Mouse (Mus musculus): ENCODE data around the gene Slc25a22.

Gene Slc25a22

GRCm38 (mm10) chr7:141482531-141483024 lies 44.9 kb upstream of the Slc25a22 start:
- peak overlapping the region; percentile 90 for H3K4me3 ChIP-seq (replicated peaks; ENCODE audit: low read length)
- no peaks in the 10 kb centered on the region for H3K9me3 ChIP-seq (ENCODE audit: low read length)

DNA sequence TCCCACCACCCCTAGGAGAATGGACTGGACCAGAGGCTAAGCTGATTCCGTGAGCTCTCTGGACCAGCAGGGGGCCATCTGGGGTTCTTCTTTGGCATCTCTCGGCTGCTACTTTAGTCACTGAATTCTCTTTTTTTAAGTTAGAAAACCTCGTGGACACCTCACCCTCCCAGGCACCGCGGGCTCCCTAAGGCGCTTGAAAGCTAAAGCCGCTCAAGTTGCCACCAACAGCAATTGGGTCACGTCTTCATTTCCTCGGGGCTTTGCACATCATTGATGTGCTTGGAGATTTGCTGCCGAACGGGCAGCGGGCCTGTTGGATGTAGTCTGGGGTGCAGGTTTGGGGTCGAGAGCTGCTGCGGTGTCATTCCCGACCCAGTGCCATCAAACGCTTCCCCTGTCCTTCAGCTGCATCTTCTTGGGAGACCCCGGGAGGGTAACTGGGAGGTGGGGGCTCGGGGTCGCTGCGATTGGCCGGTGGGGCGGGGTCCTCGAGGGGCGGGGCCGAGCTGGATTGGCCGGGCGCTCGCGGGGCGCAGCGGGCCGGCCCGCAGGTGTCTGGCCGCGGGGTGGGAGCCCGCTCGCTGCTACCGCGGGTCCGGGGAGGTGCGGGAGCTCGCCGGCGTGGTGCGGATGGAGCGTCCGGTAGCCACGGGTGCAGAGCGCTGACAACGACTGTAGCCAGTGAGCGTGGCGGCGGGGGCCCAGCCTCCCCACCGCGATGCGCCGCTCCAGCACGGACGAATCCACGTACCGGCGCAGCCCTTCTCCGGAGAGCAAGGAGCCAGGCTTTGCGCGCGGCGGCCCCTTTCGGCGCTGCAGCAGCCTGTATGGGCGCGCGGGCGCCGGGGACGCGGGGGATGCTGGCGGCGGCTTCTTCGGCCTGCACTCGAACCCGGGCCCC lies 44.1 kb upstream of the Slc25a22 start:
- H3K27me3 ChIP-seq (ENCODE audit: insufficient read depth, low read length) = peaks cover 51% of the 10 kb centered on the region
- no peaks in the 10 kb centered on the region for H3K9me3 ChIP-seq (ENCODE audit: low read length)
- H3K36me3 ChIP-seq (ENCODE audit: insufficient read depth, low read length) = peaks cover 29% of the 10 kb centered on the region
- H3K4me1 ChIP-seq (replicated peaks; ENCODE audit: low read depth, low read length) = peaks cover 46% of the 10 kb centered on the region
- H3K4me3 ChIP-seq (replicated peaks; ENCODE audit: low read length) = peak overlapping the region; percentile 90
- TF ChIP-seq CTCF (conservative IDR thresholded peaks at IDR 0.05; ENCODE audit: low read length) (0 out of 2 replicates have a peak, but pooled peaks have one; percentile 13), NANOG (IDR thresholded peaks at IDR 0.05; ENCODE audit: borderline replicate concordance, low read length) (no peak), POU5F1 (IDR thresholded peaks at IDR 0.05; ENCODE audit: borderline replicate concordance, low read length) (no peak)

More at GRCm38 (mm10) chr7:141482531-141483024, 44.9 kb upstream of the Slc25a22 start:
- Histone ChIP-seq H3K27me3 (ENCODE audit: insufficient read depth, low read length) (peaks cover 47% of the 10 kb centered on the region), H3K4me1 (replicated peaks; ENCODE audit: low read depth, low read length) (peaks cover 38% of the 10 kb centered on the region), H3K36me3 (ENCODE audit: insufficient read depth, low read length) (peaks cover 37% of the 10 kb centered on the region)
- TF ChIP-seq POU5F1 (IDR thresholded peaks at IDR 0.05; ENCODE audit: borderline replicate concordance, low read length) (no peak), CTCF (conservative IDR thresholded peaks at IDR 0.05; ENCODE audit: low read length) (no peak), NANOG (IDR thresholded peaks at IDR 0.05; ENCODE audit: borderline replicate concordance, low read length) (no peak)

GRCm38 (mm10) chr7:141480842-141481497 lies 43.3 kb upstream of the Slc25a22 start:
- Histone ChIP-seq H3K4me3 (replicated peaks; ENCODE audit: low read length) (peak overlapping the region; percentile 90), H3K9me3 (ENCODE audit: low read length) (no peaks in the 10 kb centered on the region), H3K36me3 (ENCODE audit: insufficient read depth, low read length) (peaks cover 21% of the 10 kb centered on the region), H3K4me1 (replicated peaks; ENCODE audit: low read depth, low read length) (peaks cover 54% of the 10 kb centered on the region), H3K27me3 (ENCODE audit: insufficient read depth, low read length) (peaks cover 56% of the 10 kb centered on the region)
- TF ChIP-seq NANOG (IDR thresholded peaks at IDR 0.05; ENCODE audit: borderline replicate concordance, low read length) = no peak
- no peak for TF ChIP-seq POU5F1 (IDR thresholded peaks at IDR 0.05; ENCODE audit: borderline replicate concordance, low read length)
- peak; percentile 97 for TF ChIP-seq CTCF (conservative IDR thresholded peaks at IDR 0.05; ENCODE audit: low read length)

GRCm38 (mm10) chr7:141478270-141478748 lies 40.6 kb upstream of the Slc25a22 start:
- H3K4me3 ChIP-seq (replicated peaks; ENCODE audit: low read length) = no peak overlapping the region
- H3K36me3 ChIP-seq (ENCODE audit: insufficient read depth, low read length) = peaks cover 6% of the 10 kb centered on the region
- H3K9me3 ChIP-seq (ENCODE audit: low read length) = no peaks in the 10 kb centered on the region
- TF ChIP-seq POU5F1 (IDR thresholded peaks at IDR 0.05; ENCODE audit: borderline replicate concordance, low read length) (no peak), CTCF (conservative IDR thresholded peaks at IDR 0.05; ENCODE audit: low read length) (no peak), NANOG (IDR thresholded peaks at IDR 0.05; ENCODE audit: borderline replicate concordance, low read length) (no peak)
- H3K4me1 ChIP-seq (replicated peaks; ENCODE audit: low read depth, low read length) = peaks cover 65% of the 10 kb centered on the region
- H3K27me3 ChIP-seq (ENCODE audit: insufficient read depth, low read length) = peaks cover 44% of the 10 kb centered on the region

DNA sequence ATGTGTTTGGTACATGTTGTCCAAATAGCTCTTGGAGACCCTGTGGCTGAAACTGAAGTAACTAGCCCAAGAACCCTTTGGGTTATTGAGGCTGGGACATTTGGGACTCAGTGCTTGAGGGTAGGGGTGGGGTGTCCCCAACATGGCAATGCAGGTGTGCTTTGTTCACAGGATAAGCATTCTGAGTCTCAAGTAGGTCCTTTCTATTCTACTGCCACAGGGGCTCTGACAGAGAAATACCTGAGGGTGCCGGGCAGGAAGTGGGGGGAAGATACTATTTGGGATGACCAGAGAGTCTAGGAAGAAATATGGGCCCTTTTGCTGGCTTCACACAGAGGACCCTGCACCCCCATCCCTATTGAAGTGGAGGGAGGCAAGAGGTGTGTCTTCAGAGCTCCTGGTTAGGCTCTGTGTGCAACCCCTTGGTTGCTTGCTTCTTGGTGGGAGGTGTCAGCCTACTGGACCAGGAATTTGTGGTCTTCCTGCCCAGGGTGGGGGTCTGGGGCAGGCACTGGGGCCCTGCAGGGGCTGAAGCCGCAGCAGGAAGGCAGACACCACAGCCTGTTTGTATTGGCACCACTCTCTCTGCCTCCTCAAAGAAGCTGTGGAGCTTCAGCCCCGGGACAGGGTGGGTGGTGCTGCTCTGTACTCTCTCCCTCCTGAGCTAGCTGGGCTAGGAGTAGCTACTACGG lies 40.0 kb upstream of the Slc25a22 start:
- Histone ChIP-seq H3K27me3 (ENCODE audit: insufficient read depth, low read length) (peaks cover 38% of the 10 kb centered on the region), H3K9me3 (ENCODE audit: low read length) (no peaks in the 10 kb centered on the region), H3K36me3 (ENCODE audit: insufficient read depth, low read length) (peaks cover 12% of the 10 kb centered on the region), H3K4me1 (replicated peaks; ENCODE audit: low read depth, low read length) (peaks cover 64% of the 10 kb centered on the region), H3K4me3 (replicated peaks; ENCODE audit: low read length) (peak overlapping the region; percentile 96; the same call in 1 of the 2 replicates)
- TF ChIP-seq CTCF (conservative IDR thresholded peaks at IDR 0.05; ENCODE audit: low read length) = no peak
- no peak for TF ChIP-seq NANOG (IDR thresholded peaks at IDR 0.05; ENCODE audit: borderline replicate concordance, low read length)
- TF ChIP-seq POU5F1 (IDR thresholded peaks at IDR 0.05; ENCODE audit: borderline replicate concordance, low read length) = no peak

DNA sequence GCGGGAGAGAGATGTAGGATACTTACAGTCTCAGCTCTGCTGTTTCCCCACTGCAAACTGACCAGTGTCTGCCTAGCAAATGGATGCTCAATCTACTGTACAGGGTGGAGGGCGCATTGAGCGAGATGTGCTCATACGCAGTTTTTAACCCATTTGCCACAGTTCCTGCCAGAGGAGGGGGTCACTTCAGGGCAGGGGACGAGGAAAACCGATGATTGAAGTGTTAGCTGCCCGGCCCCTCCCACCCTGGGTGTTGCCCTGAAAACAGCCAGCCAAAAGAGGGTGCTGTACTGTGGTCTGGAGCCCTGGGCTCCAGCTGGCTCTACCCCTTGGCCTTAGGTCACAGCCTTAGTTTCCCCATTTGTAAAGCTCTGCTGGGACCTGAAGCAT lies 39.3 kb upstream of the Slc25a22 start:
- Histone ChIP-seq H3K27me3 (ENCODE audit: insufficient read depth, low read length) (peaks cover 31% of the 10 kb centered on the region), H3K9me3 (ENCODE audit: low read length) (no peaks in the 10 kb centered on the region), H3K4me1 (replicated peaks; ENCODE audit: low read depth, low read length) (peaks cover 67% of the 10 kb centered on the region), H3K36me3 (ENCODE audit: insufficient read depth, low read length) (peaks cover 19% of the 10 kb centered on the region), H3K4me3 (replicated peaks; ENCODE audit: low read length) (peak overlapping the region; percentile 96)
- TF ChIP-seq NANOG (IDR thresholded peaks at IDR 0.05; ENCODE audit: borderline replicate concordance, low read length) (no peak), CTCF (conservative IDR thresholded peaks at IDR 0.05; ENCODE audit: low read length) (no peak), POU5F1 (IDR thresholded peaks at IDR 0.05; ENCODE audit: borderline replicate concordance, low read length) (no peak)

DNA sequence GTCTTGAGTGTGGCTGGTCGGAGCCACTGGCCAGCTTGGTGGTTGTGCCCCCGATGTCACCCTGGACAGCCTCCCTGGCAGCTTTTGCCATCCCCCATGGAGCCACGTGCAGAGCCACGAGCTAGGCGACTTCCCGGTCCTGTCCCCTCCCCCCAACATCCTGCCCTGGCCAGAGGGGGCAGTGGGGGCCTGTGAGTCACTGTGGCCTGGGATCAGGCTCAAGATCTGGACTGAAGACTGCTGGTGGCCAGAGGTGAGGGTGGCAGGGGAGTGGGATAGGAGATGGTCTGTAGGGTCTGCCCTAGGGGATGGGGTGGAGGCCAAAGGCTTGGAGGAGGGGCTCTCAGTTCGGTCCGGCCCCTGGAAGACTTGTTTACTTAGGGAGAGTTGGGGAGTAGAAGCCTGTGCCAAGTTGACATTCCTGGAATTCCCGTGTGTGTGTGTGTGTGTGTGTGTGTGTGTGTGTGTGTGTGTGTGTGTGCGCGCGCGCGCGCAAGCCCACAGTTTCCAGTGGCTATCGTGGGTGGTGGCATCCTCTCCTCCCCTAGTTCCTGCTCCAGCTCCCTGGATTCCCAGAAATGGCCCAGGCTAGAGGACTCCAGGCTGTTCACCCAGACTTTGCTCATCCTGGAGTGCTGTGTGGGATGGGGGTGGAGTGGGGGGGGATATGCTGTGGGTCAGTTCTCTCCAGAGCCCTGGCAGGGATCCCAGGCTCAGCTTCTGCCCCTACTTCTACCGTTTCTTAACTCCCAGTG lies 38.7 kb upstream of the Slc25a22 start:
- peaks cover 28% of the 10 kb centered on the region for H3K27me3 ChIP-seq (ENCODE audit: insufficient read depth, low read length)
- H3K4me1 ChIP-seq (replicated peaks; ENCODE audit: low read depth, low read length) = peaks cover 68% of the 10 kb centered on the region
- peak overlapping the region; percentile 96 for H3K4me3 ChIP-seq (replicated peaks; ENCODE audit: low read length)
- H3K9me3 ChIP-seq (ENCODE audit: low read length) = no peaks in the 10 kb centered on the region
- TF ChIP-seq POU5F1 (IDR thresholded peaks at IDR 0.05; ENCODE audit: borderline replicate concordance, low read length) = no peak
- TF ChIP-seq CTCF (conservative IDR thresholded peaks at IDR 0.05; ENCODE audit: low read length) = no peak
- TF ChIP-seq NANOG (IDR thresholded peaks at IDR 0.05; ENCODE audit: borderline replicate concordance, low read length) = no peak
- peaks cover 24% of the 10 kb centered on the region for H3K36me3 ChIP-seq (ENCODE audit: insufficient read depth, low read length)

All from E14TG2a.4 (cell line).